Mouse (Mus musculus) left cerebral cortex, postnatal 10 days (tissue): ENCODE measurements at regions not wholly inside any gene's neighbourhood (a gene's known extent, or its start where the extent isn't known, plus 50 kb on each side); places are given as distances from the start of the nearest gene placed in this dataset.
"Not testable (repeated sequence)": the region's sequence is repeated elsewhere in the genome, so short reads cannot be mapped to it uniquely, and the experiment has no call there.

ENCODE experiments used
- DNase-seq, 2 experiments: peaks; one replicate each; pipeline ENCODE4 v3.0.0; 2021 to 2022; ENCODE audit warnings: low spot score in 2 of 2, mixed read lengths in 1 of 2; ENCODE audit errors: extremely low spot score in 1 of 2
- intact Hi-C: fragments of 180-260 bp; cut with DNase I; formaldehyde crosslinking; loops from one replicate; pipeline ENCODE4 v1.15.1; 2025

DNA sequence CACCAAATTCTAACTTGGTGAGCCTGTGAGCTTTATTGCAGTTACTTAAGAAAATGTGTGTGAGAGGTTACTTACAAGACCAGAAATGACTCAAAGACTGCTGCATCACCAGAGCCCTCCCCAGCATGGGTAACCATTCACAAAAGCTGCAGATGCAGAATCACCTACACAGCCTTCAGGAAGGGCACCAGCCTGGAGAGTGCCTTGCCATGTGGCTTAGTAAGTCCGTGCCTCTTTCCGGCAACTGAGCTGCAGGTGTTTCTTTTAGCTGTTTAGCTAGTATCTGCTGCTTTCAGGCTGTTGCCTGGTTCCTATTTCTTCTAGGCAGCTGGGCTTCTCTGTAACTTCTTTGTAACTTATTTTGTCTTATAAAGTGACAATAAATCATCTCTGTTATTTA lies 213.2 kb upstream of the Stxbp6 start:
- intact Hi-C loops: no loop called here
- no peak for DNase-seq

GRCm38 (mm10) chr12:45256309-45256708 lies 181.8 kb upstream of the Stxbp6 start:
- intact Hi-C loops: no loop called here
- DNase-seq: no peak

DNA sequence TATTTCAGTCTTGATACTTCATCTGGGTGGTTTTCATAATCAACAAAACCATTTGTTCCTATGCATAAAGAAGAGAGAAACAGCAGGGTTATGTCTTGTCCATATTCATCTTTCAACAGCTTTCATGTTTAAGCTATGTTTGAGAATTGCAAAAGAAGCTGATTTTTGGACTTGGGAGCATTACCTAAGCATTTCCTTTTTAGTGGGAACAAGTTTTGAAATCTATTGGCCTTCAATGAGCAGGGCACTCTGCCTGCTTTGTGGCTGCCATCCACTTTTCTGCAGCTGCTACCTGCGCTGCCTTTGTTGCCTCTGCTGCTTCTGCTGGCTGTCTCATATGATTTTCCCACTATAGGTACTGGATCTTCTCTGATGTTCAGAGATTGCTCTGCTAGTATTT lies 136.6 kb upstream of the Stxbp6 start:
- intact Hi-C loops: no loop called here
- no peak for DNase-seq

DNA sequence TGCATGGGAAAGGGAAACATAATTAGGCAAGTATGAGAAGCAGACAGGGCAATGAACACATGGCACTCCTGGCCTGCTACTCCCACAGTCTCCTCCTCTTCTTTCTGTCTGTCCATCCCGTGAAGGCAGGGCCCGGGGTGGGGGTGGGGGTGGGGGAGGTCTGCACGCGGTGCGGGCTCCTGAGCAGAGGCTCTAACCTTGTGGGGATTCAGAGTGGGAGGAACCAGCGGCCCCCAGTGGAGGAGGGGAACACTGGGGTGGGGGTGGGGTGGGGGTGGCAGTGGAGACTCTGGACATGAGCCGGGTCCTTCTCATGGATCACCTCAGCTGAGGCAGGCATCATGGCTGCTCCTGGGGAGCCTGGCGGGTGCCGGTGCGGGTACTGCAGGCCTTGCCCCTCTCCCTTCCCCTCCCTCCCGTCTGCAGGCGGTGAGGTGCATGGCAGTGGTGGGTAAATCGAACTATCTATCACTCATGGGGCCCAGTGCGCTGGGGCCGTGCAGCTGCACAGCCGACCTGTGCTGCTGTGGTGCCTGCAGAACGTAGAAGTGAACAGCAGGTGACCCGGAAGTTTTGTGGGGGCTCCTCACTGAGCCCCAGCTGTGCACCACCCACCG lies 120.9 kb upstream of the Stxbp6 start:
- intact Hi-C loops: no loop called here
- DNase-seq: peak in 1 of 2 experiments; percentile 12

GRCm38 (mm10) chr12:45187149-45187548 lies 112.6 kb upstream of the Stxbp6 start:
- intact Hi-C loops: loop anchor here (10.0 kb wide), 1 partner anchor 582 kb away; no protein-coding TSS in a partner anchor
- peak in 1 of 2 experiments; percentile 30 for DNase-seq

- intact Hi-C loops: loop anchor here (10.0 kb wide), 1 partner anchor 580 kb away; no protein-coding TSS in a partner anchor
- no peak for DNase-seq
These were observed 110.0 kb upstream of the Stxbp6 start for GRCm38 (mm10) chr12:45184510-45184909.

DNA sequence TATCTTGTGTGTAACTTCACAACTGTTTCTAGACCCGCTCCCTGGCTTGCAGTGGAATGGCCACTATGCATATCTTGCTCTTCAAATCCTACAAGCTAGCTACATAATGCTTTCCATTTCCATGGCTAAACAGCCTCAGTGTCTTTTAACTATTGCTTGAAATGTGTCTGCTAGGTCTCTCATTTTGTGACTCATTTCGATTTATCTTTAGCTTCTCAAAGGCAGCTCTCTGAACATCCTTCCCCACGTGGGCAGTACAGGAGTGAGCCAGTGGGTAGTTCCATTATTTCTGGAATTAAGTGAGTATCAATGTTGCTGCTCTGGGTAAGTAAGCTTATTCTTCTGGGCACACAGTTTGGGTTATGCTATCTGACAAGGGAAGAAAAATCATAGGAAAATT lies 102.9 kb upstream of the Stxbp6 start:
- intact Hi-C loops: no loop called here
- no peak for DNase-seq

GRCm38 (mm10) chr12:45175259-45175658 lies 100.8 kb upstream of the Stxbp6 start:
- intact Hi-C loops, DNase-seq: not testable (repeated sequence)

DNA sequence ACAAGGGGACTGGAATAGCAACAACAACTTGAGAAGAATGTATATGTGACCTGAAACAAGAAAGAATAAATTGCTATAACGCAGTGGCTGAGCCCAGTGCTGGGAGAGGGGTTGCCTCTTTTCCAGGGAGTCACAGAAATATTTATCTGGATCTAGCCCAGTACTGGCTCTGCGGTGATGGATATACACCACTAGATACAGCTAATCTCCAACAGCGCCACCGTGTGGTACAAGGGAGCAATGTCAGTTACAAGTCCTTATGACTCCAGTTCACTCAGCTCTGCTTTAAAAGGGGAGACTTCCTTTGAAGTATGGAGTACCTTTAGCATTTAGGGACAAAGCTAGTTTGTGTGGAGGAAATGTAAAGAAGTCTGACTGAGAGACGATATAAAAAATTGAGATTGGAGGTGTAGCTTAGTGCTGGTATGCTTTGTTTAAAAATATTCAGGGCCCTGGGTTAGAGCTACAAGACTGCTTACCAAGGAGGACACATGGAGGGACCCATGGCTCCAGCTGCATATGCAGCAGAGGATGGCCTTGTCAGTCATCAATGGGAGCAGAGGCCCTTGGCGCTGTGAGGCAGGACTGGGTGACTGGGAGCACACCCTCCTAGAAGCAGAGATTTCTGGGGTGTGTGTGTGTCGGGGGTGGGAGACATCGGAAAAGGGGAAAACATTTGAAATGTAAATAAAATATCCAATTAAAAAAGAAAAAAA lies 97.6 kb upstream of the Stxbp6 start:
- intact Hi-C loops: loop anchor here (5.0 kb wide), 1 partner anchor 325 kb away; no protein-coding TSS in a partner anchor
- DNase-seq: peak; percentile 61 to 80

GRCm38 (mm10) chr12:45162011-45162410 lies 87.5 kb upstream of the Stxbp6 start:
- DNase-seq: no peak
- intact Hi-C loops: no loop called here

DNA sequence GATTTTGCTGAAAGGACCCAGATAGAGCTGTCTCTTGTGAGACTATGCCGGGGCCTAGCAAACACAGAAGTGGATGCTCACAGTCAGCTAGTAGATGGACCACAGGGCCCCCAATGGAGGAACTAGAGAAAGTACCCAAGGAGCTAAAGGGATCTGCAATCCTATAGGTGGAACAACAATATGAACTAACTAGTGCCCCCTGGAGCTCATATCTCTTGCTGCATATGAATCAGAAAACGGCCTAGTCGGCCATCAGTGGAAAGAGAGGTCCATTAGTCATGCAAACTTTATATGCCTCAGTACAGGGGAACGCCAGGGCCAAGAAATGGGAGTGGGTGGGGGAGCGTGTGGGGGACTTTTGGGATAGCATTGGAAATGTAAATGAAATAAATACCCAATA lies 87.1 kb upstream of the Stxbp6 start:
- intact Hi-C loops, DNase-seq: not testable (repeated sequence)

DNA sequence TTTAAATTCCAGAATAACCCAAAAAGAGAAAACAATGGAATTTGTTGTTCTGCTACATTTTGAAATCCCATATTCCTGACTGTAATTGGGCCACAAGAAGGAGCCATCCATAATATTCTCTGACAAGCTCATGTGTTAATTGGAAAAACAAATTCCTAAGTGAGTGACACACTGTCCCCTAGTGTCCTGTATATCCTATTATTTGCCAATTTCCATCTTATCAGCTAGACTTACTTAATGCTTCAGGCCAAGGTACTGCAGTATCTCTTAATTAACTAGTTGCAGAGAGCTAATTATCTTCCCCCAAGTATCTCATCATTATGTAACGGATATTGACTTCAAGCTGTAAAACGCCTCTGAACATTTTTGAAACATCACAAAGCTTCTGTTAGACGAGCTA lies 84.5 kb upstream of the Stxbp6 start:
- no peak for DNase-seq
- intact Hi-C loops: no loop called here

- no peak for DNase-seq
- intact Hi-C loops: no loop called here
These were observed 63.0 kb upstream of the Stxbp6 start for GRCm38 (mm10) chr12:45137438-45138018.

DNA sequence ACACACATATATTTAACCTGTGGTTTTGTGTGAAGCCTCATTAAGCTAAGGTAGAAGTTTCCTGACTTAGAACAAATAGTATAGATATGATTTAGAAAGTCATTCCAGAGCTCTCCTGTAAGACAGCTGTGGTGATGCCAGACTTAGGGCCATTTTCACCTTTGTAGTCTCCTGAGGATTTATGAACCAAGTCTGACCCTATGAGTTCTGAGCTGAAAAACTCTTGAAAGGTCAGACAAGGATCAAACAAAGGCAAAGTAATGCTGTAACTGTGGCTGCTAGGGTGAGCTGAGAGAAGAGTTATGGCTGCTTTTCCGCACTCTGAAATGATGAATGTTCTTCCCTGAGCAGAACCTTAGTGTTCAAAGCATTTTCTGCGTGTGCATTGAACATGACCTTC lies 58.9 kb upstream of the Stxbp6 start:
- intact Hi-C loops: no loop called here
- DNase-seq: no peak

- DNase-seq: no peak
- intact Hi-C loops: no loop called here
These were observed 56.6 kb upstream of the Stxbp6 start for GRCm38 (mm10) chr12:45131139-45131538.

GRCm38 (mm10) chr12:45125866-45126265 lies 51.4 kb upstream of the Stxbp6 start:
- intact Hi-C loops: no loop called here
- DNase-seq: no peak
